Mouse (Mus musculus) heart, embryonic 10.5 days (tissue): Measurements from ENCODE around the gene Vgll2. TPM values are rescaled to one million over a fixed set of nuclear protein-coding genes. Genes with fewer than 3 reads are reported as not detected.

ENCODE experiments used
- DNase-seq: peaks from one replicate; pipeline ENCODE4 v3.0.0-alpha.2; 2017; ENCODE audit warnings: low spot score
- H3K27ac ChIP-seq: fragments of 300-500 bp; sonication (generic); 2 replicates; pipeline ENCODE4 v1.5.1; 2016; ENCODE audit warnings: mild to moderate bottlenecking
- H3K27me3 ChIP-seq: fragments of 300-500 bp; sonication (generic); 2 replicates; pipeline ENCODE4 v1.6.1; 2016; ENCODE audit warnings: mild to moderate bottlenecking; ENCODE audit not compliant: poor library complexity, insufficient read depth, severe bottlenecking
- H3K36me3 ChIP-seq: fragments of 300-500 bp; sonication (generic); 2 replicates; pipeline ENCODE4 v1.6.1; 2016; ENCODE audit warnings: mild to moderate bottlenecking, moderate library complexity
- H3K4me1 ChIP-seq: fragments of 300-500 bp; sonication (generic); 2 replicates; pipeline ENCODE4 v1.6.1; 2016; ENCODE audit warnings: mild to moderate bottlenecking
- H3K4me3 ChIP-seq: fragments of 300-500 bp; sonication (generic); 2 replicates; pipeline ENCODE4 v1.5.1; 2016; ENCODE audit warnings: mild to moderate bottlenecking, moderate library complexity
- H3K9me3 ChIP-seq: fragments of 300-500 bp; sonication (generic); 2 replicates; pipeline ENCODE4 v1.6.1; 2016; ENCODE audit warnings: mild to moderate bottlenecking, moderate library complexity
- WGBS: fragments of 180-500 bp; shearing (Covaris S2); methylation state at CpG from one replicate; pipeline ENCODE4 v1.1.7; 2016; 5-methylcytosine and 5-hydroxymethylcytosine counted together
- microRNA-seq: library from miRNA; unstranded; fragments of <30 nt; microRNA quantifications from one replicate; pipeline ENCODE4, GENCODE M21; 2017
- polyA plus RNA-seq: library from polyadenylated mRNA; unstranded; fragments of >200 nt; fragmentation: Nextera tagmentation; extraction: Ambion mirVana; gene quantifications from 2 replicates; pipeline ENCODE4 v1.2.1, GENCODE M21; 2016

Vgll2 gene
- polyA plus RNA-seq, 1 experiment from 2014 or later = 2.9 TPM

DNA sequence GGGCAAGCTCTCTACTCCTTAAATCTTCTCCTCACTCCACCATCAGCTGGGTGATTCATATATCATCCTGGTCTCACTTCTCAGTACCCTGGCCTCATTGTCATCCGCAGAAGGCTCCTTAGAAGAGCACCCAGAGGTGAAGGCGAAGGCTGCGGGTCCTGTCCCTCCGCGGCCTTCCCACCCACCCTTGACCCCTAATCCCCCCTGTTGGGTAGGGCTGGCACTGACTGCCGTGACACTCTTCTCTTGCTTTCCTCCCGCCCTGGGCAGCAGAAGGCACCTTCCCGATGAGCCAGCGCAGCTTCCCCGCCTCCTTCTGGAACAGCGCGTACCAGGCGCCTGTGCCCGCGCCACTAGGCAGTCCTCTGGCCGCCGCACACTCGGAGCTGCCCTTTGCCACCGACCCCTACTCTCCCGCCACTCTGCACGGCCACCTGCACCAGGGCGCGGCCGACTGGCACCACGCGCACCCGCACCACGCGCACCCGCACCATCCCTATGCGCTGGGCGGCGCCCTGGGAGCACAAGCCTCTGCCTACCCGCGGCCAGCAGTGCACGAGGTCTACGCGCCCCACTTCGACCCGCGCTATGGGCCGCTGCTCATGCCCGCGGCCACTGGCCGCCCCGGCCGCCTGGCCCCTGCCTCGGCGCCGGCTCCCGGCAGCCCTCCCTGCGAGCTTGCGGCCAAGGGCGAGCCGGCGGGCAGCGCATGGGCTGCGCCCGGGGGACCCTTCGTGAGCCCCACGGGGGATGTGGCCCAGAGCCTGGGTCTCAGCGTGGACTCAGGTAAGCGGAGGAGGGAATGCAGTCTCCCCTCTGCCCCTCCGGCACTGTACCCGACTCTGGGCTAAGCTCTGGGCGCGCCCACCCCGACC is 5.1 kb downstream of the Vgll2 start:
- H3K4me1 ChIP-seq = peaks cover 19% of the 10 kb centered on the region
- 2% methylated on average over 61 of the region's 68 CpGs for WGBS
- no peaks in the 10 kb centered on the region for H3K36me3 ChIP-seq
- peak overlapping the region; percentile 63 for H3K4me3 ChIP-seq
- no peaks in the 10 kb centered on the region for H3K9me3 ChIP-seq
- H3K27ac ChIP-seq = peak overlapping the region; percentile 62
- no peak for DNase-seq
- H3K27me3 ChIP-seq = peaks cover 94% of the 10 kb centered on the region

DNA sequence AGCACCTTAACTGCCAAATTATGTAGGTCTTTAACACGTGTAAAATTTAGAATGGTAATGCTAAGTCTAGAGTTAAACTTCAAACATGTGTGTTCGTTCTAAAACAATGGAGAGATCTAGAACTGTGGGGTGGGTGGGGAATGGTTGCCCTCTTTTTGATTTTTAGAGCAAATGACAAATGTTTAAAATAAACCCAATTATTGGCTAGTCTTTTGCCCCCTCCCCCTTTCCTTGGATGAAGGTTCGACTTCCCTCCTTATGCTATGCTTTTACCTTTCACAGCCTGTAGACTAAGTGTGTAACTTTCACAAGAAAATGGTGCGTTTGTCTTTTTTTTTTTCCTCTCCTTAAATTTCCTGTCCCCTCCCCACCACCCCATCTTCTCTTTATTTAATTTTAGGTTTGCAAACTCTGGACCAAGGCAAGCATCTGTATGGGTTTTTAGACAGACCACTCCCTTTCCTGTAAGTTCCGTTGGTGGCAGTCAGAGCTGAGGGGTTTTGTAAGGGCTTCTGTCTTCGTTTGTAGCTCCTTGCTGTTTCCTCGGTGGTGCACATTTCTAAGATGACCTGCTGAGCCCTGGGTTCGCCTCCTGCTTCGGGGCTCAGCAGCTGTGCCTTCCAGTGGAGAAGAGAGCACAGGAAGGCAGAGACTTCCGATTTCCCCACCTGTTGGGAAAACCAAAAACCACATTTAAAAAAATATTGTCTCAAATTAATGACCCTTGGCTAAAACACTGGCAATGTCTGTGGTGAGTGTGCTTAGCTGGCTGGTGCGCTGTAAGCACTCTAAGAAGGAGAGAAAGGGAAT is 6.5 kb downstream of the Vgll2 start:
- DNase-seq = no peak
- Histone ChIP-seq H3K9me3 (no peaks in the 10 kb centered on the region), H3K4me1 (peaks cover 13% of the 10 kb centered on the region), H3K4me3 (no peak overlapping the region), H3K36me3 (no peaks in the 10 kb centered on the region), H3K27ac (no peak overlapping the region), H3K27me3 (peaks cover 81% of the 10 kb centered on the region)
- 4% methylated on average over 11 of the region's 11 CpGs for WGBS

DNA sequence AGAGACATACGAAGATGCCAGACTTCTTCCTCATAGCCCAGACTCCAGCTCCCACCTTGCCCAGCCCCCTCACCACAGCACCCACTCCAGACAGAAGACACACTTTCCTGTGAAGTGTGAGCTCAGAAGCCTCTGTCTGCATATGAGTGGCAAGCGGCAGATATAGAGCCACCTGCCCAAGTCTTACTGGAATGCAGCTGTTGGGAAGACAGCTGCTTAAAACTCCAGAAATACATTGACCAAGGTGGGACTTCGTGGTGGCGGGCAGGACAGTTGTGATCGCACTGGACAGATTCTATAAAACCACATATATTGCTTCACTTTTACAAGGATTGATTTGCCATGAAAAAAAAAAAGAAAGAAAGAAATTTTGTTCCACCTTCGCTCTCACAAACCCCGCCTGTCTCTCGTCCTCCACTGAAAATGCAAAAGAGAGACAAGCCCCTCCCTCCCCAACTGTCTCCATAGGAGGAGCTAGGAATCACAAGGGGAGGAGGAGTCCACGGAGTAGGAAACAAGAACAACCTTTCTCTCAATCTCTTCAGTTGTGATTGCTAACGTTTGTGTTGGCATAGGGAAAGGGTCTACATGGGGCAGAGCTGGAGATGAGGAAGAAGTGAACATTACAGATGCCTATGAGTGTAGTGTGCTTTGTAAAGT is 7.2 kb downstream of the Vgll2 start:
- 3% methylated on average over 10 of the region's 10 CpGs for WGBS
- H3K9me3 ChIP-seq = no peaks in the 10 kb centered on the region
- H3K4me3 ChIP-seq = peak overlapping the region; percentile 27; the same call in 1 of the 2 replicates
- no peak for DNase-seq
- no peak overlapping the region for H3K27ac ChIP-seq
- H3K36me3 ChIP-seq = no peaks in the 10 kb centered on the region
- peaks cover 13% of the 10 kb centered on the region for H3K4me1 ChIP-seq
- H3K27me3 ChIP-seq = peaks cover 73% of the 10 kb centered on the region

DNA sequence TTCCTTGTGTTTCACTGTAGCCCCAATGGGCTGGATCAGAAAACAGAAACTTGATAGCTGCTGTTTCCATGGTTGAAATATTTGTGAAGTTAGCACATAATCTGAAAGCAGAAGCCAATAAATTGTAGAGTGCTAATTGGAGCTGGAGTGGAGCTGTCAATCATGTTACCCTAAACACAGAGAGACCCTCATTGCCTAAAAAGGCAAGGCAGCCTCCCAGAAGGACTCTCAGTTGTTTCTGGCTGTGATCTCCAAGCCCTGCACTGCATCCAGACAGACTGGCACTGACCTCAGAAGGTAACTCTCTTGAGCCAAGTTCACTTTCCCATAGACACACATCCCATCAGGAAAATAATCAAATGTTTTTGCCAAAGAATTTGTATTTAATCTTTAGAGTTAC is 11.4 kb downstream of the Vgll2 start:
- Histone ChIP-seq H3K4me1 (0 out of 2 replicates have a peak, but pooled peaks cover 2% of the 10 kb centered on the region), H3K36me3 (no peaks in the 10 kb centered on the region), H3K27ac (no peak overlapping the region), H3K27me3 (peaks cover 31% of the 10 kb centered on the region), H3K9me3 (no peaks in the 10 kb centered on the region), H3K4me3 (no peak overlapping the region)
- DNase-seq = no peak

DNA sequence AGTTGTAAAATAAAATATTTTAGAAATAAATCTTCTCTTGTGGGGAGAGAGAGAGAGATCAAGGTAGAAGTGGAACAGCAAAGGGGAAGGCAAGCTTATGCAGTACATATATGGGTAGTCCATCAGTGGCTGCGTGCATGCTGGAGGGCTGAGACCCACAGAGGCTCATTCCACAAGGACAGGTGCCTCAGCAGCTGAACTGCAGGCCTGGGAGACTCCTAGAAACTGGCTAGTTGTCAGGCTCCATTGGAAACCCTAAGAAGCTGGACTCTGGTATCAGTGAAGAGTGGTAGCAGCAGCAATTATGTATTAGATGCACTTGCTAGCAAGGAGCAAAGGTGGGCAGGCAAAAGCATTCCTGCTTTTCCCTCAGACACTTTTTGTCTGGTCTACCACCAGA is 17.1 kb downstream of the Vgll2 start:
- 70% methylated on average over 1 of the region's 1 CpGs for WGBS

DNA sequence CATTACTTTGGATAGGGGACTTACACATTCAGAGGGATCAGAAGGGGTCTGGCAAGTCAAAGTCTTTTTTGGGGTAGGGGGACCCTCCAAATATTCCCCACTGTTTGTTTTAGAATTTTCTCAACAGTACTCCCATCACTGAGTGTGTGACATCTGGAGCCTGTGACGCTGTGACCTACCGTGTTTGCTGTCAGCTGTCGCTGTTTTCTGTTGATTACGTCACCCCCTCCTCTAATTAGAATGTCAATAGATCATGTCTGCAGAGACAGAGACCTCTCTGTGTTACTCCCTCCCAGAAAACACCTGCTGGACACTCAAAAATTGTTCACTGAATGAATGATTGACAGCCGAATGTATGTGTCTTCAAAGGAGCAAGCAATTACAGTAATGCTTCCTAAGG is 20.8 kb downstream of the Vgll2 start:
- no peak overlapping the region for H3K27ac ChIP-seq
- H3K4me3 ChIP-seq = no peak overlapping the region
- no peaks in the 10 kb centered on the region for H3K36me3 ChIP-seq
- WGBS = 71% methylated on average over 5 of the region's 5 CpGs
- no peaks in the 10 kb centered on the region for H3K4me1 ChIP-seq
- H3K27me3 ChIP-seq = no peaks in the 10 kb centered on the region
- no peak for DNase-seq
- H3K9me3 ChIP-seq = no peaks in the 10 kb centered on the region

More for the DNA sequence above, 17.1 kb downstream of the Vgll2 start:
- Histone ChIP-seq H3K27me3 (no peaks in the 10 kb centered on the region), H3K9me3 (no peaks in the 10 kb centered on the region), H3K36me3 (no peaks in the 10 kb centered on the region), H3K4me1 (no peaks in the 10 kb centered on the region), H3K4me3 (no peak overlapping the region), H3K27ac (no peak overlapping the region)
- no peak for DNase-seq

DNA sequence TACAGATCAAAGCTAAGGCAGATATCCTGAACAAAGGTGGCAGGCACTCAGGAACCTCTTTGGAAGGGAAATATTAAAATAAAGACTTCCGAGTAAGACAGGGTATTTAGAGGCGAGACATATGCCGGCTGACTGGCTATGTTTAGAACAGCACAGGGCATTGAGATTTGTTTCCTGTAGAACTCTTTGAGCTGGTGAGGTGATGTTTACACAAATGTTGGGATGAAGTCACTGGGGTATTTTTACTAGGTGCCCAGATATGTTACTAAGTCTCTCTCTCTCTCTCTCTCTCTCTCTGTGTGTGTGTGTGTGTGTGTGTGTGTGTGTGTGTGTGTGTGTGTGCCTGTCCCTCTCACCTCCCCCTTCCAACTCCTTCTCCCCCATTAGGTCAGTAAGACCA is 26.0 kb downstream of the Vgll2 start:
- Histone ChIP-seq H3K4me1 (no peaks in the 10 kb centered on the region), H3K4me3 (no peak overlapping the region), H3K27me3 (no peaks in the 10 kb centered on the region), H3K36me3 (no peaks in the 10 kb centered on the region), H3K27ac (no peak overlapping the region), H3K9me3 (no peaks in the 10 kb centered on the region)
- 63% methylated on average over 3 of the region's 3 CpGs for WGBS
- no peak for DNase-seq

DNA sequence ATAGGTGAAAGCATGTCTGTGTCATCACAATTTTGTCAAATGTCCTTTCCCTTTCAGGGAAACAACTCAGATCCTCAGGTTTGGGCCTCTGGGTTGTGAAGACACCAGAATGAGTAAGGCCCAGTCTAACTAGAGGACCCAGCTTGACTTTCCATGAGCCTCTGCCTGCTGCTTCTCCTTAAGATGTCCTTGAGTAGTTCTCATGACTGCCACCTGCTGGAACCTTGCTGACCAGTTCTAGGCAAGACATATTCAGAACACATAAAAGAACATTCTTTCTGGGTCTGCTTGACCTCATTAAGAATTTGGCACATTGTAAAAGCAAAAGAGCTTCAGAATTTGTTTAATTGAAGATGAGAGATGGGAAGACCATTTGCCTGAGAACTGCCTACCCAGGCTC is 50.2 kb downstream of the Vgll2 start:
- Histone ChIP-seq H3K4me3 (no peak overlapping the region), H3K9me3 (no peaks in the 10 kb centered on the region), H3K27ac (no peak overlapping the region), H3K4me1 (no peaks in the 10 kb centered on the region), H3K27me3 (no peaks in the 10 kb centered on the region), H3K36me3 (no peaks in the 10 kb centered on the region)
- no peak for DNase-seq

Small RNA genes lying within 50 kb of the gene (microRNA-seq; reads per million reads assigned to microRNA genes)
- not detected for gene Gm24084

Other genes starting within 250 kb of the Vgll2 start
- gene Ros1, start 172.7 kb downstream of the Vgll2 start, polyA plus RNA-seq = not detected in 2 replicates
- 9.9 and 17.0 TPM in 2 replicates for gene Dcbld1, start 211.1 kb downstream of the Vgll2 start, polyA plus RNA-seq